Mouse (Mus musculus) midbrain, embryonic 11.5 days (tissue): ENCODE measurements at regions not wholly inside any gene's neighbourhood (a gene's known extent, or its start where the extent isn't known, plus 50 kb on each side); places are given as distances from the start of the nearest gene placed in this dataset.

ENCODE experiments used
- ATAC-seq: fragments of 200-750 bp; cut with Nextera tagmentation; 2 replicates; pipeline ENCODE4 v1.8.0; 2017; ENCODE audit warnings: moderate TSS enrichment, moderate library complexity; ENCODE audit not compliant: low FRiP score
- DNase-seq: peaks from one replicate; pipeline ENCODE4 v3.0.0; 2015; ENCODE audit warnings: low spot score; ENCODE audit errors: missing footprints
- H3K27ac ChIP-seq: fragments of 300-500 bp; sonication (generic); 2 replicates; pipeline ENCODE4 v1.5.1; 2014; ENCODE audit warnings: low read depth, low read length
- H3K27me3 ChIP-seq: fragments of 300-500 bp; sonication (generic); 2 replicates; pipeline ENCODE4 v1.6.1; 2014; ENCODE audit warnings: mild to moderate bottlenecking, low read length, moderate library complexity, mixed read lengths; ENCODE audit not compliant: control insufficient read depth, insufficient read depth
- H3K36me3 ChIP-seq: fragments of 300-500 bp; sonication (generic); 2 replicates; pipeline ENCODE4 v1.6.1; 2014; ENCODE audit warnings: mild to moderate bottlenecking, low read length, moderate library complexity, mixed read lengths; ENCODE audit not compliant: control insufficient read depth, insufficient read depth
- H3K4me1 ChIP-seq: fragments of 300-500 bp; sonication (generic); 2 replicates; pipeline ENCODE4 v1.6.1; 2014; ENCODE audit warnings: low read length; ENCODE audit not compliant: control insufficient read depth, insufficient read depth
- H3K4me2 ChIP-seq: fragments of 300-500 bp; sonication (generic); 2 replicates; pipeline ENCODE4 v1.6.1; 2014; ENCODE audit warnings: mild to moderate bottlenecking, moderate library complexity
- H3K4me3 ChIP-seq: fragments of 300-500 bp; sonication (generic); 2 replicates; pipeline ENCODE4 v1.5.1; 2014; ENCODE audit warnings: low read depth, low read length
- H3K9ac ChIP-seq: fragments of 300-500 bp; sonication (generic); 2 replicates; pipeline ENCODE4 v1.6.1; 2014; ENCODE audit warnings: low read length
- H3K9me3 ChIP-seq: fragments of 300-500 bp; sonication (generic); 2 replicates; pipeline ENCODE4 v1.6.1; 2016; ENCODE audit warnings: low read length; ENCODE audit not compliant: control insufficient read depth
- WGBS: fragments of 180-500 bp; shearing (Covaris S2); extraction: QIAGEN DNeasy Blood & Tissue Kit; methylation state at CpG from one replicate; pipeline ENCODE4 v1.1.7; 2014; 5-methylcytosine and 5-hydroxymethylcytosine counted together

DNA sequence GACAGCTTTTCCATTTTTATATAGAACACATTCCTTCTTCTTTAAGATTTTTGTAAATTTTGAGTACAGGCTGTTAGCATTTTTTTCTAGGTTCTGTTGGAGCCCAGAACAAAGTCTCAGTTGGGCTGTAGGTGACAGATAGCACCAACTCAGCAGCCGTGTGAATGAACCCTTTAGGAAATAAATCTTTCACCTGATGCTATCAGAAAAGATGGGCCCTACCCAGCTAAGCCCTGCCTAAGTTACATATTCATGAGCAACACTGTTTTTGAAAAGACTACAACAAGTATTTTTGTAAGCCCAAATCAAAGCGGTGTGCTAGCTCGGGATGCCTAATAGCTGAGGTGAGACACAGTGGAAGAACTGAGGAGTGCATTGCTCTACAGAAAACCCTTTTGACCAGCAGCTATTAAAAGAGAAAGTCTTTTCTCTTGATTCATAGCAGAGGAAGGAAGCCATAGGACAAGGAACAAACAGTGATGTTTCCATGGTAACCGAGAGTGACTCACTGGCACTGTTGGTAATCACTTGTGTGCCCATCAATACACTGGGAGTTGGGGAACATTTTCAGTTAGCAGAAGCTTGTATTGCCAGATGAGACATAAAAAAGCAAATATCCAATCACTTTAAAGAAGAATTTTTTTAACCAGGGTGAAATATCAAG lies 253.0 kb upstream of the Zpld1 start:
- H3K4me1 ChIP-seq = peaks cover 6% of the 10 kb centered on the region; the same call in 1 of the 2 replicates
- H3K9me3 ChIP-seq = no peaks in the 10 kb centered on the region
- H3K4me3 ChIP-seq = no peak overlapping the region
- ATAC-seq (peak; percentile 80), DNase-seq (peak; percentile 86)
- 46% methylated on average over 4 of the region's 4 CpGs for WGBS
- H3K27ac ChIP-seq = no peak overlapping the region
- H3K36me3 ChIP-seq = no peaks in the 10 kb centered on the region
- H3K9ac ChIP-seq = no peak overlapping the region
- H3K27me3 ChIP-seq = no peaks in the 10 kb centered on the region
- H3K4me2 ChIP-seq = no peak overlapping the region

DNA sequence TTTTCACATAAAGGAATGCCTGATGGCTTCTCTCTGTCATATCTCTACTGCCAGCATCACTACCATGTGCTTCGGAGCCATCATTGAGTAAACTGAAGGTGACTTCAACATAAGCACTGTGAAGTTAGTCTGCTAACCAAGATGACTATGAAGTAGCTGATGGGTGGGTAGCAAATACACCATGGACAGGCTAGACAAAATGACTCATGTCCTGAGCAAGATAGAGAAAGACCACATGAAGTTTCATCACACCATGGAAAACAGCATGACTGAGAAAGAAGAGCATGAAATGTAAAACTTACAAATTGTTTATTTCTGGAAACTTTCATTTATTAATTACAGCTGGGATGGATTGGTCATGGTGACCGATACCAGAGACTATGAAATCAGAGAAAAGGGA lies 249.3 kb upstream of the Zpld1 start:
- Histone ChIP-seq H3K9ac (no peak overlapping the region), H3K4me1 (peaks cover 6% of the 10 kb centered on the region; the same call in 1 of the 2 replicates), H3K4me3 (no peak overlapping the region), H3K4me2 (no peak overlapping the region), H3K27me3 (no peaks in the 10 kb centered on the region), H3K36me3 (no peaks in the 10 kb centered on the region), H3K9me3 (no peaks in the 10 kb centered on the region), H3K27ac (no peak overlapping the region)
- DNase-seq = no peak
- no peak for ATAC-seq
- WGBS = 90% methylated on average over 2 of the region's 2 CpGs

DNA sequence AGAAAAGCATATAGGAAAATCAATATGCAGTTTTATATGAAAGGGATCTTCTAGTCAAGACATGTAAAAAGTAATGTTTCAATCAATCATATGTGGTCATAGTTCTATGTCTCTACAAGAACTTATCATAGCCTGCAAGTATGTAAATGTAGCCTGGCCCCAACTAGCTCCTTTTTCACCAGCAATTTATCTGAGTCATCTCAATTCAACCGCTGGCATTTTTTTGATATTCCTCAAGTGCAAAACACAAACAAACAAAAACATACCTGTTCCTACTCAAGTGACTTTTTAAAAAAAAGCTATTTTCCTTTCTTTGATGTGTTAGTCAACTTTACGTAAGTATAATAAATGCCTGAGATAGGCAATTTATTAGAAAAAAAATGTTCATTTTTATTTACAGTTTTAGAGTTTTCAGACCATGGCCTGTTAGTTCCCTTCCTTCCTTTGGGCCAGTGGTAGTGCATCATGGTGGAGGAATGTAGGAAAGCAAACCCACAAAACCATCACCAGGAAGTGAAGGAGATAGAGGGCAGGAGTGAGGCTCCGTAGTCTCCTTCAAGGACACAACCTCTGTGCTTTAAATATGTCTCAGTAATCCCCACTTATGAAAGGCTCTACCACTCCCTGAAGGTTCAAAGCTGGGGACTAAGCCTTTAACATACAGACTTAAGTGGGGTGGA lies 242.7 kb upstream of the Zpld1 start:
- no peak overlapping the region for H3K9ac ChIP-seq
- no peak overlapping the region for H3K4me2 ChIP-seq
- ATAC-seq (no peak), DNase-seq (peak; percentile 45)
- WGBS = 93% methylated on average over 3 of the region's 3 CpGs
- no peaks in the 10 kb centered on the region for H3K4me1 ChIP-seq
- no peaks in the 10 kb centered on the region for H3K36me3 ChIP-seq
- H3K27me3 ChIP-seq = no peaks in the 10 kb centered on the region
- no peak overlapping the region for H3K27ac ChIP-seq
- H3K9me3 ChIP-seq = no peaks in the 10 kb centered on the region
- H3K4me3 ChIP-seq = no peak overlapping the region

DNA sequence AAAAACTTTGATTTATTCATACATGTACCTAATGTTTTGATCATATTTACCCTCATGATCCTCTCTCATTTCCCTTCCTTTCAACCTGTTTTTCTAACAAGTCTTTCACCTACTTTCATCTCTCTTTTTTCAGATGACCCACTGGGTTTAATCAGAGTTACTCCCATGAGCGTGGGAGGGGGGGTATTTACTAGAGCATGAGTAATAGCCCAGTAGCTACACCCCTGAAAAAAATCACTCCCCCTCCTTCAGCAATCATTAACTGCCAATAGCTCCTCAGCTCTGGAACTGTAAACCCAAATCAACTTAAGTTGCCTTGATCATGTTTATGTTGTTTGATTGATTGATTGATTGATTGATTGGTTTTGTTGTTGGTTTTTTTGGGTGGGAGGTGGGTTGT lies 241.4 kb upstream of the Zpld1 start:
- Histone ChIP-seq H3K9me3 (no peaks in the 10 kb centered on the region), H3K4me3 (no peak overlapping the region), H3K4me2 (no peak overlapping the region), H3K36me3 (no peaks in the 10 kb centered on the region), H3K27me3 (no peaks in the 10 kb centered on the region), H3K27ac (no peak overlapping the region), H3K9ac (no peak overlapping the region), H3K4me1 (no peaks in the 10 kb centered on the region)
- DNase-seq (no peak), ATAC-seq (no peak)
- 72% methylated on average over 1 of the region's 1 CpGs for WGBS

DNA sequence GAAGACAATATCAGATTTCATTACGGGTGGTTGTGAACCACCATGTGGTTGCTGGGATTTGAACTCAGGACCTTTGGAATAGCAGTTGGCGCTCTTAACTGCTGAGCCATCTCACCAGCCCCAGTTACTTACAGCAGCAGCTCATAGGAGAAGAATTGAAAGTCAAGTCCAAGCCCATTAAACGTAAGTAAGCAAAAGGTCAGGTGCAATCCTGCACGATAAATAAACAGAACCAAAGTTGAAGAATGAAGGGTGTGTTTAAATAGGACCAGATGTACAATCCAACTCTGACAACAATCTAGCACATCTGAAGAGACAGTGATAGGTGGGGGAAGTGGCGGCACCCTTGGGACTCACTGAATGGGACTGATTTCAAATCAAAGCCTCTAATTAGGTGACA lies 239.8 kb upstream of the Zpld1 start:
- H3K4me1 ChIP-seq = no peaks in the 10 kb centered on the region
- no peaks in the 10 kb centered on the region for H3K9me3 ChIP-seq
- H3K4me2 ChIP-seq = no peak overlapping the region
- DNase-seq (peak; percentile 73), ATAC-seq (no peak)
- H3K27me3 ChIP-seq = no peaks in the 10 kb centered on the region
- H3K4me3 ChIP-seq = no peak overlapping the region
- H3K9ac ChIP-seq = no peak overlapping the region
- H3K36me3 ChIP-seq = no peaks in the 10 kb centered on the region
- no peak overlapping the region for H3K27ac ChIP-seq
- WGBS = 91% methylated on average over 5 of the region's 5 CpGs

DNA sequence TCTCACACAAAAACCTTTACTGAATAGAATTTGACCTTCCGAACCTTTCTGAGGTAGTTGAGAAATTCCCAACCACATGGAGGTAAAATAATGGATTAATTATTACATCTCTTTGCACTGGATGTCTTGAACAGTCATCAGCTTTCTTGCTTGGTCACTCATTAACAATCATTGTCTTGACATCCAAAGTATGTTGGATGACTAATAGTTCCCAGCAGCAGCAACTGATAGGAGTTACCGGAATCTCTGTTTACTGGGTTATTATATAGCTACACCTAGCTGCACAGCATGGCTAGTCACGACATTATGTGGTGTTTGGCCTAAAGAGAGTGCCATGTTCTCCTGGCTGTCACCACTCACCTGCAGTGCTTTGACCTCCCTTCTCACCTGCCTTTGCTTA lies 234.9 kb upstream of the Zpld1 start:
- Histone ChIP-seq H3K9me3 (no peaks in the 10 kb centered on the region), H3K4me2 (no peak overlapping the region), H3K4me3 (no peak overlapping the region), H3K9ac (no peak overlapping the region), H3K4me1 (no peaks in the 10 kb centered on the region), H3K27me3 (no peaks in the 10 kb centered on the region), H3K36me3 (no peaks in the 10 kb centered on the region), H3K27ac (no peak overlapping the region)
- ATAC-seq = no peak
- DNase-seq = no peak
- WGBS = 86% methylated on average over 3 of the region's 3 CpGs

DNA sequence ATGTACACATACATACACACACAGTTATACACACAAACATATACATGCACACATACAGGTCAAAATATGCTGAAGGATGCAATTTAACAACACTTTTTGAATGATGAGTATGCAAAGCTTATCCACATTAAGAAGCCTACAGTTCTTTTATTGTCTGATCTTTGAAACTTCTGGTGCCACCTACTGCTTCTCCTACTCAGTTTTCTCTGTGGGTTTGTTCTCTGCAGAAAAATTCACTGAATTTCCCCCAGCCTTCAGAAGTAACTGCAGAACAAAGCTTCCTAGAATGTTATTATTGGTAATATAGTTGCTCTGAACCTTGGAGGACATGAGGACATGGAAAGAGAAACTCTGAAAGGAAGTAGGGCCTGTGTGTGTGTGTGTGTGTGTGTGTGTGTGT lies 233.1 kb upstream of the Zpld1 start:
- Histone ChIP-seq H3K27ac (no peak overlapping the region), H3K4me3 (no peak overlapping the region)
- ATAC-seq = no peak

DNA sequence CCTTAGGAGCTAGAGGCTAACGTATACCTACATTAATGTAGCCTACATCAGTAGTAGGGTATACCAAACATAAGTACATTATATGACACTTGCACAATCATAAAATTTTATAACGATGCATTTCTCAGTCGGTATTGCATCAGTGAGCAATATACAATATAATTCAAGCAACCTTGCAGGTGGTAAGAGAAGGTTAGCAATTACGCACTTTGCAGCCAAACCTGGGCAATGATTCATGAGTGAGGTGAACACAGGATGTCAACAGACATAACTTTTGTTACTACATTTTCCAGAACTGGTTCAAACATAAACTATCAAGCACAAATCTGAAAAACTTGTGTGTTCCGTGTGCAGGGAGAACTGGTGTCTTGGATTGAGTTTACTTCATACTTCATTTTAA lies 229.9 kb upstream of the Zpld1 start:
- WGBS = 91% methylated on average over 5 of the region's 5 CpGs
- DNase-seq (peak; percentile 47), ATAC-seq (no peak)
- H3K9ac ChIP-seq = no peak overlapping the region
- no peaks in the 10 kb centered on the region for H3K9me3 ChIP-seq
- H3K36me3 ChIP-seq = no peaks in the 10 kb centered on the region
- no peak overlapping the region for H3K4me2 ChIP-seq
- H3K4me3 ChIP-seq = no peak overlapping the region
- H3K4me1 ChIP-seq = no peaks in the 10 kb centered on the region
- H3K27ac ChIP-seq = no peak overlapping the region
- H3K27me3 ChIP-seq = no peaks in the 10 kb centered on the region

More for the DNA sequence above, 233.1 kb upstream of the Zpld1 start:
- H3K9ac ChIP-seq = no peak overlapping the region
- H3K27me3 ChIP-seq = no peaks in the 10 kb centered on the region
- H3K4me2 ChIP-seq = no peak overlapping the region
- H3K36me3 ChIP-seq = no peaks in the 10 kb centered on the region
- H3K9me3 ChIP-seq = no peaks in the 10 kb centered on the region
- DNase-seq = no peak
- H3K4me1 ChIP-seq = no peaks in the 10 kb centered on the region

DNA sequence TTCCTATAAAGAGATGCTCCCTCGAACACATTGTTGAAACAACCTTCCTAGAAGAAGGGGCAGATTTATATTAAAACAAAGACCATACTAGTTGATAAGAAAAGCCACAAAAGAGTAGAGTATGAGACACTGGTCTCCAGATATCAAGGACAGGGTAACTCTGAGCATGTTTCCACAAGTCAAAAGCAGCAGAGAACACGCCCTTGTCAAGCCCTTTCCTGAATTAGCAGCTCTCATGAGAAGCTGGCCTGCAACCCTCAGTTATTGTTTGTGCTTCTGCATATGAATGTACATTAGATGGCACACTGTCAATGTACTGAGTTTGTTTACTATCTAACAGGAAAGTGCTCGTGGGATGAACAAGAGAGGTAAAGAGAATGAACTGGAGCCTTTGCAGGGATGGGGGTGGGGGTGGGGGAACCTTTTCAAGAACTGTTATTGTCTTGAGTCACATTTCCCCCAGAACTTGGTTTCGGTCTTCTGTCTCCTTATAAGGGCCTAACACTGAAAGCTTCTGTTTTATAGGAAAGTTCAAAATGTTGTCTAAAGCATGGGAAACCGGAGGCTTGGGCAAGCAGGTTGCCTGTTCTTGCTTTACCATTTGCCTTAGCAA lies 228.6 kb upstream of the Zpld1 start:
- Histone ChIP-seq H3K4me1 (no peaks in the 10 kb centered on the region), H3K4me2 (no peak overlapping the region), H3K9me3 (no peaks in the 10 kb centered on the region), H3K9ac (no peak overlapping the region), H3K36me3 (no peaks in the 10 kb centered on the region), H3K4me3 (no peak overlapping the region), H3K27ac (no peak overlapping the region), H3K27me3 (no peaks in the 10 kb centered on the region)
- ATAC-seq (no peak), DNase-seq (no peak)
- 79% methylated on average over 5 of the region's 5 CpGs for WGBS
